Mouse (Mus musculus): Measurements from ENCODE around the gene Rbfox2. TPM values are rescaled to one million over a fixed set of nuclear protein-coding genes. Genes with fewer than 3 reads are reported as not detected.
A peak's percentile ranks its signal among the peaks of the same experiment; 100 is the strongest.

Rbfox2 gene
- polyA plus RNA-seq, 1 experiment = 177 TPM

DNA sequence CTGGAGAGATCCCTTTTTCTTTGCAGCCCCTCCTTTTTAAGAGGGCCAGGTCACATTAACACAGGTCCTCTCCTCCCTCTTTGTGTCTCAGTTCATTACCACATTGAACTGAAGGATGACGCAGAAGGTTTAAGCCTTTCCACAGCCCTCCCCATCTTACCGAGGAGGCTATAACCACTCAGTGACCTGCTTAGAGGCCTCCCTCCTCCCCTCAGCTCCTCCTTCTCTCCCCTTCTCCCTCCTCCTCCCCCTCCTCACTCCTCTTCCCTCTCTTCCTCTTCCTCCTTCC is 269.9 kb downstream of the Rbfox2 start:
- no peak for DNase-seq
- Histone ChIP-seq H3K27me3 (ENCODE audit: control insufficient read depth, insufficient read depth, low read length) (no peaks in the 10 kb centered on the region), H3K4me1 (ENCODE audit: control insufficient read depth, insufficient read depth, low read length) (peaks cover 24% of the 10 kb centered on the region), H3K4me3 (replicated peaks; ENCODE audit: insufficient read depth, low read depth, low read length) (no peak overlapping the region), H3K27ac (ENCODE audit: insufficient read depth, low read length) (peak overlapping the region; percentile 23; the same call in 1 of the 2 replicates)
- no peak for TF ChIP-seq POLR2A (IDR thresholded peaks at IDR 0.05; ENCODE audit: borderline replicate concordance, insufficient read depth, low read length)
- no peak for TF ChIP-seq CTCF (IDR thresholded peaks at IDR 0.05; ENCODE audit: borderline replicate concordance, insufficient read depth, low read depth, low read length)
- 38% methylated on average over 2 of the region's 2 CpGs for WGBS

DNA sequence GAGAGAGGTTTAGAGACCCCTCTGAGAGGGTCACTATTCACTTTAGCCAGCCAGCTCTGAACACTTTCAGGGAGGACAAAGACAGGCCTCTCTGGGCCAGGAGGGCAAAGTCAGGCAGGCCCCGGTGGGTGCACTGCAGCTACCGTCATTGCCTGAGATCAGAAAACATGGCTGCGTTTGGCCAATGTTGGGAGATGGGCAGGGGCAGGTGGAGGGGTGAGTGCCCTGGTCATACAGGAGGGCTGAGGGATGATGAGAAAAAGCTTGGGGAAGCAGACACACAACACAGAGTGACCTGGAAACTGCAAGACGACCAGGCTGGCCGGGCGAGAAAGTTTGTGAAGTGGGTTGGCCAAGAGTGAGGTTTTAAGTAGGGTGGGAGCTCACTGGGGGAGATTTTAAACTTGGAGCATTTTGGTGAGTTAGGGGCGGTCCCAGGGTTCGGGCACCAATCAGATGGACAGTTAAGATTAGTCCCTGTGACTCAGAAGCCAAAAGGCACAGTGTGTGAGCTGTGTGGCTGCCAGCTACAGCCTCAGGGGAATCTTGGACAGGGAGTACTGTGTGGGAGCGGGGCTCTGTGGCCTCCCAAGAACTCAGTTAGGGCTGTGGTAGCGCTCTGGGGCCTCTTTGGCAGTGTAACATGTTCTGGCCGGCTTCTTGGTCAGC is 270.4 kb downstream of the Rbfox2 start:
- peak overlapping the region; percentile 23; the same call in 1 of the 2 replicates for H3K27ac ChIP-seq (ENCODE audit: insufficient read depth, low read length)
- H3K4me1 ChIP-seq (ENCODE audit: control insufficient read depth, insufficient read depth, low read length) = peaks cover 24% of the 10 kb centered on the region
- no peak overlapping the region for H3K4me3 ChIP-seq (replicated peaks; ENCODE audit: insufficient read depth, low read depth, low read length)
- no peak for TF ChIP-seq POLR2A (IDR thresholded peaks at IDR 0.05; ENCODE audit: borderline replicate concordance, insufficient read depth, low read length)
- no peak for TF ChIP-seq CTCF (IDR thresholded peaks at IDR 0.05; ENCODE audit: borderline replicate concordance, insufficient read depth, low read depth, low read length)
- peak; percentile 50 to 64 for DNase-seq
- 62% methylated on average over 11 of the region's 11 CpGs for WGBS
- H3K27me3 ChIP-seq (ENCODE audit: control insufficient read depth, insufficient read depth, low read length) = no peaks in the 10 kb centered on the region

DNA sequence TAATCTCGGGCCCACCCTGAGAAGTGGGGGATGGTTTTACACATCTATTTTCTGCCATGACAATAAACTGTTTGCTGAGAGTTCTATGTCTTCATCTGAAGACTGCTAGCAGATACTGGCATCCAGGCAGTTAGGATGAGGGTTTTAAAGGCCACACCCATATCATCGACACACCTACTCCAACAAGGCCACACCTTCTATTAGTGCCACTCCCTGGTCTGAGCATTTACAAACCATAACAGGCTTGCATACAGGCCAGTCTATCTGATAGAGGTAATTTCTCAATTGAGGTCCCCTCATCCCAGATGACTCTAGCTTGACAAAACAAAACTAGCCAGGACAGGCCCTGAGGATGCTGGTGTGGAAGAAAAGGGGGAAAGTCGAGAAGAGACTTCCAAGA is 271.2 kb downstream of the Rbfox2 start:
- 91% methylated on average over 3 of the region's 3 CpGs for WGBS
- TF ChIP-seq POLR2A (IDR thresholded peaks at IDR 0.05; ENCODE audit: borderline replicate concordance, insufficient read depth, low read length) = no peak
- no peak for TF ChIP-seq CTCF (IDR thresholded peaks at IDR 0.05; ENCODE audit: borderline replicate concordance, insufficient read depth, low read depth, low read length)
- peaks cover 24% of the 10 kb centered on the region for H3K4me1 ChIP-seq (ENCODE audit: control insufficient read depth, insufficient read depth, low read length)
- no peak for DNase-seq
- no peak overlapping the region for H3K27ac ChIP-seq (ENCODE audit: insufficient read depth, low read length)
- no peaks in the 10 kb centered on the region for H3K27me3 ChIP-seq (ENCODE audit: control insufficient read depth, insufficient read depth, low read length)
- no peak overlapping the region for H3K4me3 ChIP-seq (replicated peaks; ENCODE audit: insufficient read depth, low read depth, low read length)

DNA sequence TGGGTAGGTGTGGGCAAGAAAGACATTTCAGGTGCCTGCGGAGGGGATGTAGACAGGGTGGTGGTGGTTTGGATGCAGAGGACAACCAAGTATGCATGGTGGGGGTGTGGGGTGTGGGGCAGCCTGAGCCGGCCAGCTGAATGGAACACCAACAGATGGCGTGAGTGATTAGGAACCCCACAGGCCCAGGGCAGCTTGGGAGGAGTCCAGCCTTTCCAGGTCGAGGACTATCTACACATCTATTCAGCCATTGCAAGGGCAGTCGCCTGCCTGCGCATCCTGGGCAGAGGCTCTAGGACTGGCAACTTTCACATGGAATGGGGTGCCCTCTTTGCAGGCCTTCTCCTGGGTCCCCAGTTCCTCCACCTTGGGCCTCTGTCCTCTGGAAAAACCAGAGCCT is 272.3 kb downstream of the Rbfox2 start:
- 18% methylated on average over 6 of the region's 6 CpGs for WGBS
- peaks cover 24% of the 10 kb centered on the region for H3K4me1 ChIP-seq (ENCODE audit: control insufficient read depth, insufficient read depth, low read length)
- no peak overlapping the region for H3K4me3 ChIP-seq (replicated peaks; ENCODE audit: insufficient read depth, low read depth, low read length)
- peak; percentile 82 to 89 for DNase-seq
- no peak overlapping the region for H3K27ac ChIP-seq (ENCODE audit: insufficient read depth, low read length)
- TF ChIP-seq CTCF (IDR thresholded peaks at IDR 0.05; ENCODE audit: borderline replicate concordance, insufficient read depth, low read depth, low read length) (peak; percentile 53; the same call in 1 of the 2 replicates), POLR2A (IDR thresholded peaks at IDR 0.05; ENCODE audit: borderline replicate concordance, insufficient read depth, low read length) (no peak)
- no peaks in the 10 kb centered on the region for H3K27me3 ChIP-seq (ENCODE audit: control insufficient read depth, insufficient read depth, low read length)

DNA sequence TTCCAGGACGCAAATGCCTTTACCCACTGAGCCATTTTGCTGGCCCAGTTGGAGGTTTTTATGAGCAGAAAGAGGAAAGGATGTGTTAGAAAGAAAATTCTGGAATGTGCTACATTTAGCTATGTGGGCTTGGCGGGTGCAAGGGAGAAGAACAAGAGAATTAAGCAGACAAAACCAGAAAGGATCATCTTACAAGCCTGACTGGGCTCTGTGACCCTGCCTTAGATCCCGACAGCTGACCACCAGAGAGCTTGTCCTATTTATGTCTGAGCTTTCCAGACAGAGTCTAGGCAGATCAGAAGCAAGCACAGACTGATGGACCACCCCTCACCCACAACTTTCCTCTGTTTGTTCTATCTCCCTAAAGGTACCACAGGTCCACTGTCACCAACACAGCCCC is 275.5 kb downstream of the Rbfox2 start:
- DNase-seq = no peak
- Histone ChIP-seq H3K27me3 (ENCODE audit: control insufficient read depth, insufficient read depth, low read length) (no peaks in the 10 kb centered on the region), H3K4me1 (ENCODE audit: control insufficient read depth, insufficient read depth, low read length) (peaks cover 17% of the 10 kb centered on the region), H3K27ac (ENCODE audit: insufficient read depth, low read length) (no peak overlapping the region), H3K4me3 (replicated peaks; ENCODE audit: insufficient read depth, low read depth, low read length) (no peak overlapping the region)
- 77% methylated on average over 3 of the region's 3 CpGs for WGBS
- no peak for TF ChIP-seq POLR2A (IDR thresholded peaks at IDR 0.05; ENCODE audit: borderline replicate concordance, insufficient read depth, low read length)
- no peak for TF ChIP-seq CTCF (IDR thresholded peaks at IDR 0.05; ENCODE audit: borderline replicate concordance, insufficient read depth, low read depth, low read length)

DNA sequence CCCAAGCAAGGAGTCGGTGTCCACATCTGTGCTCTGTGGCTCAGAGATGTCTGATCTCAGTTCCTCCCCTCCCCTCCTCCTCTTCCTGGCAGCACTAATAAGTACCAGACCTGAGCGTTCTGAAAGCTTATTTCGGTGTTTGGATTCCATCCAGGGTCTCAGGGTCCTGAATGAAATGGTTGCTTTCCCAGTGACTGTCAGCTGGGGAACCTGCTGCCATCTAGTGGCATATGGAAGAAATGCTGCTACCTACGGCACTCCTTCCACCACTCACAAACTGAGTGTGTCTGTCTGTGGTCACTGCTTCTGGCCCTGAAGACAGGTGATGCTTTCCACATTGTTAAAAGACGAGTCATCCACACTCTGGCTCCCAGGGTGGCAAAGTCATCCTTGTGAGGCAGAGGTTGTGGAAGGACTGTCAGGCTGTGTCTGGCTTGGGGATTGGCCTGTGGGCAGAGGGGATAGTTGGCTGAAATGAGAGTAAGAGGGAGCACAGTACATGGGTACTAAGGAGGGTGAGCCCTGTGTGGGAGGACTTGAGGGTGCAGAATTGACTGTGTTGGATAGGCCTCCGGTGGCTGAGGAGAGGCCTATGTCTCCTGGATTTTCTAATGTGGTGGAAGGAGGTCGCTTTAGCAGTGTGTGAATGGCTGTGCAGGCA is 277.3 kb downstream of the Rbfox2 start:
- TF ChIP-seq CTCF (IDR thresholded peaks at IDR 0.05; ENCODE audit: borderline replicate concordance, insufficient read depth, low read depth, low read length) (peak; percentile 90), POLR2A (IDR thresholded peaks at IDR 0.05; ENCODE audit: borderline replicate concordance, insufficient read depth, low read length) (no peak)
- H3K27ac ChIP-seq (ENCODE audit: insufficient read depth, low read length) = no peak overlapping the region
- H3K4me1 ChIP-seq (ENCODE audit: control insufficient read depth, insufficient read depth, low read length) = peaks cover 8% of the 10 kb centered on the region
- peak; percentile 66 to 70 for DNase-seq
- H3K4me3 ChIP-seq (replicated peaks; ENCODE audit: insufficient read depth, low read depth, low read length) = no peak overlapping the region
- H3K27me3 ChIP-seq (ENCODE audit: control insufficient read depth, insufficient read depth, low read length) = no peaks in the 10 kb centered on the region
- 28% methylated on average over 7 of the region's 7 CpGs for WGBS

Other genes with a start within 250 kb of the Rbfox2 start
- 0.06 and 0.07 TPM in 2 replicates for gene Apol7a, start 92.1 kb upstream of the Rbfox2 start, polyA plus RNA-seq (2012; rRNA removed)
- 0.59 and 1.0 TPM in 2 replicates for gene Apol9a, start 104.1 kb upstream of the Rbfox2 start, polyA plus RNA-seq (2012; rRNA removed)
- gene Apol7b, start 140.5 kb upstream of the Rbfox2 start, polyA plus RNA-seq (2012; rRNA removed) = 0.13 TPM in 1 of 2 replicates, not detected in the other
- not detected in 2 replicates for gene Apol10a, start 170.0 kb upstream of the Rbfox2 start, polyA plus RNA-seq (2012; rRNA removed)
- not detected in 2 replicates for gene Apol11a, start 201.3 kb upstream of the Rbfox2 start, polyA plus RNA-seq (2012; rRNA removed)
- not detected in 2 replicates for gene Apol7c, start 226.3 kb upstream of the Rbfox2 start, polyA plus RNA-seq (2012; rRNA removed)

Data from cerebellum, adult 2 months (tissue).